Mouse (Mus musculus) CH12.LX (cell line): ENCODE measurements around the gene Usp26. TPM values are rescaled to one million over a fixed set of nuclear protein-coding genes. Genes with fewer than 3 reads are reported as not detected.

ENCODE experiments used
- DNase-seq: peaks from one replicate; pipeline ENCODE4 v3.0.0-alpha.2; 2013; ENCODE audit errors: extremely low read depth
- H3K27ac ChIP-seq: 2 replicates; pipeline ENCODE4 v1.5.1; 2012; ENCODE audit warnings: low read depth, mild to moderate bottlenecking, control low read depth, moderate library complexity; ENCODE audit not compliant: insufficient read depth
- H3K27me3 ChIP-seq: replicated peaks from 2 replicates; pipeline ENCODE3; 2012; ENCODE audit warnings: inconsistent platforms
- H3K36me3 ChIP-seq, 2 experiments: replicated peaks in 1 of 2; 2 replicates each; pipeline versions ENCODE3 to v1.6.1; 2012; ENCODE audit warnings: inconsistent platforms in 1 of 2, low read length in 1 of 2, mild to moderate bottlenecking in 1 of 2, mixed read lengths in 1 of 2, moderate library complexity in 1 of 2; ENCODE audit not compliant: control insufficient read depth in 1 of 2, insufficient read depth in 1 of 2
- H3K4me1 ChIP-seq, 2 experiments: 2 replicates each; pipeline ENCODE4 v1.6.1; 2012; ENCODE audit warnings: inconsistent platforms in 1 of 2, moderate library complexity in 1 of 2; ENCODE audit not compliant: insufficient read depth in 2 of 2, control insufficient read depth in 1 of 2
- H3K4me2 ChIP-seq: 2 replicates; pipeline ENCODE4 v1.6.1; 2012; ENCODE audit warnings: low read depth, mild to moderate bottlenecking, control low read depth; ENCODE audit not compliant: poor library complexity, insufficient read depth, severe bottlenecking
- H3K4me3 ChIP-seq, 3 experiments: fragments of 150-350 bp in 1 of 3; sonication (generic) in 1 of 3; replicated peaks in 1 of 3; 2 replicates each; pipeline versions ENCODE3 to v1.5.1; 2011 to 2012; ENCODE audit warnings: low read depth in 2 of 3, low read length in 2 of 3, mild to moderate bottlenecking in 2 of 3, moderate library complexity in 2 of 3, control low read depth in 1 of 3, improper control_type of control experiment in 1 of 3, inconsistent platforms in 1 of 3, mixed read lengths in 1 of 3; ENCODE audit not compliant: poor library complexity in 1 of 3
- H3K79me2 ChIP-seq: replicated peaks from 2 replicates; pipeline ENCODE4 v1.6.1; 2012; ENCODE audit warnings: mild to moderate bottlenecking, moderate library complexity; ENCODE audit not compliant: control insufficient read depth, poor library complexity, insufficient read depth, severe bottlenecking; ENCODE audit errors: extremely low read depth
- H3K9ac ChIP-seq: 2 replicates; pipeline ENCODE4 v1.6.1; 2012; ENCODE audit warnings: low read depth, mild to moderate bottlenecking, control low read depth, moderate library complexity; ENCODE audit not compliant: insufficient read depth
- H3K9me3 ChIP-seq: replicated peaks from 2 replicates; pipeline ENCODE3; 2012; ENCODE audit warnings: low read length, inconsistent platforms, mixed read lengths
- GABPA ChIP-seq: IDR thresholded peaks from 2 replicates; pipeline ENCODE4 v1.6.1; 2012; ENCODE audit warnings: low read depth, low read length, improper control_type of control experiment, inconsistent platforms; ENCODE audit not compliant: insufficient replicate concordance
- HCFC1 ChIP-seq: IDR thresholded peaks from 2 replicates; pipeline ENCODE4 v1.6.1; 2012; ENCODE audit warnings: low read depth, mild to moderate bottlenecking, inconsistent platforms, low read length, improper control_type of control experiment
- IRF4 ChIP-seq: IDR thresholded peaks from 2 replicates; pipeline ENCODE4 v1.6.1; 2014; ENCODE audit warnings: low read depth, mild to moderate bottlenecking, inconsistent platforms, low read length, improper control_type of control experiment
- JUN ChIP-seq: IDR thresholded peaks from 2 replicates; pipeline ENCODE4 v1.6.1; 2011; ENCODE audit warnings: low read depth, mild to moderate bottlenecking, low read length, improper control_type of control experiment, moderate library complexity; ENCODE audit not compliant: insufficient read depth
- MAZ ChIP-seq: IDR thresholded peaks from 2 replicates; pipeline ENCODE4 v1.6.1; 2012; ENCODE audit warnings: low read depth, mild to moderate bottlenecking, inconsistent platforms, low read length, improper control_type of control experiment, moderate library complexity
- MEF2A ChIP-seq: IDR thresholded peaks from 2 replicates; pipeline ENCODE4 v1.6.1; 2014; ENCODE audit warnings: low read depth, mild to moderate bottlenecking, inconsistent platforms, low read length, improper control_type of control experiment, borderline replicate concordance
- NELFE ChIP-seq: IDR thresholded peaks from 2 replicates; pipeline ENCODE4 v1.6.1; 2011; ENCODE audit warnings: low read depth, low read length, improper control_type of control experiment
- RAD21 ChIP-seq: IDR thresholded peaks from 2 replicates; pipeline ENCODE4 v1.6.1; 2011; ENCODE audit warnings: low read depth, mild to moderate bottlenecking, low read length, improper control_type of control experiment, moderate library complexity
- USF2 ChIP-seq: conservative IDR thresholded peaks from 2 replicates; pipeline ENCODE4 v1.6.1; 2011; ENCODE audit warnings: low read depth, low read length, improper control_type of control experiment
- ZNF384 ChIP-seq: IDR thresholded peaks from 2 replicates; pipeline ENCODE4 v1.6.1; 2012; ENCODE audit warnings: low read depth, low read length, improper control_type of control experiment, inconsistent platforms
- dilution Hi-C: fragments of 300-500 bp; cut with MboI; formaldehyde crosslinking; loops from 2 replicates; pipeline ENCODE4 v1.14.3; 2020; ENCODE audit warnings: low sequenced_read_pairs; ENCODE audit not compliant: extremely low pct_unique_long_range_greater_than_20kb, extremely low pct_ligation_motif_present
- in situ Hi-C: fragments of 300-500 bp; cut with MboI; formaldehyde crosslinking; loops from 3 replicates; pipeline ENCODE4 v1.14.3; 2019; ENCODE audit warnings: low sequenced_read_pairs, low pct_ligation_motif_present, low pct_unique_long_range_greater_than_20kb, mixed read lengths
- polyA plus RNA-seq: library from polyadenylated mRNA; unstranded; fragments of >175 nt; gene quantifications from 2 replicates; pipeline ENCODE4 v1.2.1, GENCODE M21; 2012; ENCODE audit warnings: low read depth; ENCODE audit not compliant: insufficient read length
- total RNA-seq, 2 experiments: library from RNA; depleted of rRNA; stranded (reverse); fragments of 300-350 nt in 1 of 2; fragments of >200 nt in 1 of 2; gene quantifications; 2 replicates each; pipeline ENCODE4 v1.2.3; 2012 to 2014

Usp26 gene
- total and polyA plus RNA-seq, 3 experiments, result not detected

- dilution Hi-C loops, result no loop called here
- H3K4me3 ChIP-seq, result no peak overlapping the region
- no peaks in the 10 kb centered on the region for H3K9me3 ChIP-seq
- H3K4me2 ChIP-seq, result no peak overlapping the region
- H3K9ac ChIP-seq, result no peak overlapping the region
- no peak overlapping the region for H3K27ac ChIP-seq
- TF ChIP-seq JUN (no peak), MEF2A (no peak), USF2 (no peak), GABPA (no peak), ZNF384 (no peak), HCFC1 (no peak), RAD21 (no peak), IRF4 (no peak), MAZ (no peak), NELFE (no peak)
- H3K4me1 ChIP-seq, result no peaks in the 10 kb centered on the region
- no peak for DNase-seq
- in situ Hi-C loops, result no loop called here
- H3K79me2 ChIP-seq, result no peaks in the 10 kb centered on the region
- no peaks in the 10 kb centered on the region for H3K27me3 ChIP-seq
- no peaks in the 10 kb centered on the region for H3K36me3 ChIP-seq
These were observed 88.0 kb downstream of the Usp26 start for GRCm38 (mm10) chrX:51712996-51713395.

Other genes starting within 250 kb of the Usp26 start
- gene Hs6st2, start 119.4 kb downstream of the Usp26 start, total RNA-seq (2012; rRNA removed), result not detected in 2 replicates
- gene Hs6st2, start 119.4 kb downstream of the Usp26 start, total RNA-seq (2014; rRNA removed), result not detected in 2 replicates
- not detected in 2 replicates for gene Hs6st2, start 119.4 kb downstream of the Usp26 start, polyA plus RNA-seq
- gene 1700080O16Rik, start 171.5 kb upstream of the Usp26 start, total RNA-seq (2012; rRNA removed), result not detected in 2 replicates
- gene 1700080O16Rik, start 171.5 kb upstream of the Usp26 start, total RNA-seq (2014; rRNA removed), result not detected in 2 replicates
- gene 1700080O16Rik, start 171.5 kb upstream of the Usp26 start, polyA plus RNA-seq, result not detected in 2 replicates